Mouse (Mus musculus) embryonic fibroblast, embryonic 13.5 days (primary cell): ENCODE data around the gene Slit1.

ENCODE experiments used
- CTCF ChIP-seq: IDR thresholded peaks from 2 replicates; pipeline ENCODE4 v1.5.1; 2011; ENCODE audit warnings: mild to moderate bottlenecking, control low read depth, low read length, moderate library complexity, borderline replicate concordance; ENCODE audit not compliant: insufficient read depth
- POLR2A ChIP-seq: IDR thresholded peaks from 2 replicates; pipeline ENCODE4 v1.6.1; 2011; ENCODE audit warnings: low read depth, mild to moderate bottlenecking, control low read depth, low read length, moderate library complexity

GRCm38 (mm10) chr19:41665941-41666340 is 77.5 kb downstream of the Slit1 start:
- no peak for TF ChIP-seq POLR2A
- no peak for TF ChIP-seq CTCF
